Mouse (Mus musculus): ENCODE measurements around the gene Gpx2. TPM values are rescaled to one million over a fixed set of nuclear protein-coding genes. Genes with fewer than 3 reads are reported as not detected.

Gene Gpx2
- polyA plus RNA-seq (2015; fragmentation: Nextera tagmentation; extraction: Ambion mirVana), result 0.50 and 0.66 TPM in 2 replicates

- ATAC-seq (replicated peaks; ENCODE audit: extremely low read depth, insufficient read depth, low FRiP score), result no peak
- 85% methylated on average over 5 of the region's 5 CpGs for WGBS
- H3K4me1 ChIP-seq (ENCODE audit: control insufficient read depth, insufficient read depth, low read length), result peaks cover 10% of the 10 kb centered on the region
These were observed at the start of gene Gpx2 for GRCm38 (mm10) chr12:76795350-76795749. Gene Gpx2, minus strand, starts transcription at chr12:76795554.

GRCm38 (mm10) chr12:76844346-76845061 is 49.1 kb upstream of the Gpx2 start:
- H3K9me3 ChIP-seq (replicated peaks; ENCODE audit: control insufficient read depth, low read length), result no peaks in the 10 kb centered on the region
- H3K36me3 ChIP-seq (ENCODE audit: control insufficient read depth, insufficient read depth), result no peaks in the 10 kb centered on the region
- H3K4me2 ChIP-seq (ENCODE audit: low read depth, low read length), result no peak overlapping the region
- 85% methylated on average over 15 of the region's 15 CpGs for WGBS
- no peak for ATAC-seq (replicated peaks; ENCODE audit: extremely low read depth, insufficient read depth, low FRiP score)
- no peak overlapping the region for H3K4me3 ChIP-seq (ENCODE audit: low read length)
- H3K4me1 ChIP-seq (ENCODE audit: control insufficient read depth, insufficient read depth, low read length), result no peaks in the 10 kb centered on the region
- no peak overlapping the region for H3K9ac ChIP-seq (ENCODE audit: low read length)
- no peak overlapping the region for H3K27ac ChIP-seq (ENCODE audit: low read length)
- H3K27me3 ChIP-seq (ENCODE audit: control insufficient read depth, insufficient read depth, low read length), result no peaks in the 10 kb centered on the region

More at GRCm38 (mm10) chr12:76795350-76795749, at the start of gene Gpx2:
- H3K36me3 ChIP-seq (ENCODE audit: control insufficient read depth, insufficient read depth), result no peaks in the 10 kb centered on the region
- H3K9me3 ChIP-seq (replicated peaks; ENCODE audit: control insufficient read depth, low read length), result no peaks in the 10 kb centered on the region
- no peak within 1 kb of the TSS for H3K4me3 ChIP-seq (ENCODE audit: low read length)
- H3K27me3 ChIP-seq (ENCODE audit: control insufficient read depth, insufficient read depth, low read length), result no peaks in the 10 kb centered on the region
- no peak within 1 kb of the TSS for H3K4me2 ChIP-seq (ENCODE audit: low read depth, low read length)
- H3K27ac ChIP-seq (ENCODE audit: low read length), result no peak within 1 kb of the TSS
- H3K9ac ChIP-seq (ENCODE audit: low read length), result no peak within 1 kb of the TSS

GRCm38 (mm10) chr12:76840081-76840480 is 44.7 kb upstream of the Gpx2 start:
- no peak overlapping the region for H3K27ac ChIP-seq (ENCODE audit: low read length)
- WGBS, result 59% methylated on average over 6 of the region's 6 CpGs
- H3K4me1 ChIP-seq (ENCODE audit: control insufficient read depth, insufficient read depth, low read length), result peaks cover 7% of the 10 kb centered on the region
- H3K27me3 ChIP-seq (ENCODE audit: control insufficient read depth, insufficient read depth, low read length), result no peaks in the 10 kb centered on the region
- H3K9ac ChIP-seq (ENCODE audit: low read length), result no peak overlapping the region
- ATAC-seq (replicated peaks; ENCODE audit: extremely low read depth, insufficient read depth, low FRiP score), result no peak
- H3K4me3 ChIP-seq (ENCODE audit: low read length), result no peak overlapping the region
- no peaks in the 10 kb centered on the region for H3K36me3 ChIP-seq (ENCODE audit: control insufficient read depth, insufficient read depth)
- H3K4me2 ChIP-seq (ENCODE audit: low read depth, low read length), result no peak overlapping the region
- no peaks in the 10 kb centered on the region for H3K9me3 ChIP-seq (replicated peaks; ENCODE audit: control insufficient read depth, low read length)

- Histone ChIP-seq H3K27ac (ENCODE audit: low read length) (no peak overlapping the region), H3K4me1 (ENCODE audit: control insufficient read depth, insufficient read depth, low read length) (peaks cover 7% of the 10 kb centered on the region), H3K4me2 (ENCODE audit: low read depth, low read length) (no peak overlapping the region), H3K9ac (ENCODE audit: low read length) (no peak overlapping the region), H3K27me3 (ENCODE audit: control insufficient read depth, insufficient read depth, low read length) (no peaks in the 10 kb centered on the region), H3K36me3 (ENCODE audit: control insufficient read depth, insufficient read depth) (no peaks in the 10 kb centered on the region), H3K4me3 (ENCODE audit: low read length) (no peak overlapping the region), H3K9me3 (replicated peaks; ENCODE audit: control insufficient read depth, low read length) (no peaks in the 10 kb centered on the region)
- no peak for ATAC-seq (replicated peaks; ENCODE audit: extremely low read depth, insufficient read depth, low FRiP score)
- WGBS, result 86% methylated on average over 4 of the region's 4 CpGs
These were observed 43.9 kb upstream of the Gpx2 start for GRCm38 (mm10) chr12:76839298-76839697.

- 9% methylated on average over 21 of the region's 21 CpGs for WGBS
- peak overlapping the region; percentile 89 for H3K9ac ChIP-seq (ENCODE audit: low read length)
- H3K27ac ChIP-seq (ENCODE audit: low read length), result peak overlapping the region; percentile 55; the same call in 1 of the 2 replicates
- no peaks in the 10 kb centered on the region for H3K9me3 ChIP-seq (replicated peaks; ENCODE audit: control insufficient read depth, low read length)
- H3K27me3 ChIP-seq (ENCODE audit: control insufficient read depth, insufficient read depth, low read length), result no peaks in the 10 kb centered on the region
- H3K4me3 ChIP-seq (ENCODE audit: low read length), result peak overlapping the region; percentile 90
- H3K4me2 ChIP-seq (ENCODE audit: low read depth, low read length), result peak overlapping the region; percentile 90
- ATAC-seq (replicated peaks; ENCODE audit: extremely low read depth, insufficient read depth, low FRiP score), result no peak; the same call in 1 of the 2 replicates
- peaks cover 7% of the 10 kb centered on the region for H3K4me1 ChIP-seq (ENCODE audit: control insufficient read depth, insufficient read depth, low read length)
- no peaks in the 10 kb centered on the region for H3K36me3 ChIP-seq (ENCODE audit: control insufficient read depth, insufficient read depth)
These were observed 42.7 kb upstream of the Gpx2 start for GRCm38 (mm10) chr12:76837844-76838650.

GRCm38 (mm10) chr12:76837101-76837843 is 41.9 kb upstream of the Gpx2 start:
- H3K4me3 ChIP-seq (ENCODE audit: low read length), result peak overlapping the region; percentile 90
- peak overlapping the region; percentile 90 for H3K4me2 ChIP-seq (ENCODE audit: low read depth, low read length)
- H3K27me3 ChIP-seq (ENCODE audit: control insufficient read depth, insufficient read depth, low read length), result no peaks in the 10 kb centered on the region
- H3K36me3 ChIP-seq (ENCODE audit: control insufficient read depth, insufficient read depth), result no peaks in the 10 kb centered on the region
- H3K27ac ChIP-seq (ENCODE audit: low read length), result peak overlapping the region; percentile 72
- no peaks in the 10 kb centered on the region for H3K9me3 ChIP-seq (replicated peaks; ENCODE audit: control insufficient read depth, low read length)
- peaks cover 7% of the 10 kb centered on the region for H3K4me1 ChIP-seq (ENCODE audit: control insufficient read depth, insufficient read depth, low read length)
- under 1% methylated on average over 43 of the region's 43 CpGs for WGBS
- peak overlapping the region; percentile 89 for H3K9ac ChIP-seq (ENCODE audit: low read length)
- peak; percentile 99 for ATAC-seq (replicated peaks; ENCODE audit: extremely low read depth, insufficient read depth, low FRiP score)

- no peak overlapping the region for H3K27ac ChIP-seq (ENCODE audit: low read length)
- WGBS, result 4% methylated on average over 3 of the region's 3 CpGs
- H3K4me1 ChIP-seq (ENCODE audit: control insufficient read depth, insufficient read depth, low read length), result no peaks in the 10 kb centered on the region
- ATAC-seq (replicated peaks; ENCODE audit: extremely low read depth, insufficient read depth, low FRiP score), result no peak
- H3K4me2 ChIP-seq (ENCODE audit: low read depth, low read length), result no peak overlapping the region
- no peak overlapping the region for H3K9ac ChIP-seq (ENCODE audit: low read length)
- no peaks in the 10 kb centered on the region for H3K36me3 ChIP-seq (ENCODE audit: control insufficient read depth, insufficient read depth)
- H3K4me3 ChIP-seq (ENCODE audit: low read length), result no peak overlapping the region
- no peaks in the 10 kb centered on the region for H3K27me3 ChIP-seq (ENCODE audit: control insufficient read depth, insufficient read depth, low read length)
- H3K9me3 ChIP-seq (replicated peaks; ENCODE audit: control insufficient read depth, low read length), result no peaks in the 10 kb centered on the region
These were observed 37.4 kb upstream of the Gpx2 start for GRCm38 (mm10) chr12:76832704-76833103.

GRCm38 (mm10) chr12:76825283-76825682 is 29.9 kb upstream of the Gpx2 start:
- H3K9me3 ChIP-seq (replicated peaks; ENCODE audit: control insufficient read depth, low read length), result no peaks in the 10 kb centered on the region
- H3K4me2 ChIP-seq (ENCODE audit: low read depth, low read length), result no peak overlapping the region
- no peak for ATAC-seq (replicated peaks; ENCODE audit: extremely low read depth, insufficient read depth, low FRiP score)
- H3K9ac ChIP-seq (ENCODE audit: low read length), result no peak overlapping the region
- no peak overlapping the region for H3K4me3 ChIP-seq (ENCODE audit: low read length)
- peaks cover 20% of the 10 kb centered on the region for H3K27me3 ChIP-seq (ENCODE audit: control insufficient read depth, insufficient read depth, low read length)
- no peak overlapping the region for H3K27ac ChIP-seq (ENCODE audit: low read length)
- H3K4me1 ChIP-seq (ENCODE audit: control insufficient read depth, insufficient read depth, low read length), result no peaks in the 10 kb centered on the region
- H3K36me3 ChIP-seq (ENCODE audit: control insufficient read depth, insufficient read depth), result no peaks in the 10 kb centered on the region
- 63% methylated on average over 4 of the region's 4 CpGs for WGBS

Measured in heart, embryonic 16.5 days (tissue).